Mouse (Mus musculus) adrenal gland, postnatal 4 days (tissue): ENCODE measurements around the gene Hira. TPM values are rescaled to one million over a fixed set of nuclear protein-coding genes. Genes with fewer than 3 reads are reported as not detected.
"Not testable (repeated sequence)": the region's sequence is repeated elsewhere in the genome, so short reads cannot be mapped to it uniquely, and the experiment has no call there.

Experiments
- DNase-seq, 2 experiments: peaks; one replicate each; pipeline ENCODE4 v3.0.0; 2021 to 2022; ENCODE audit warnings: low spot score in 2 of 2, mixed read lengths in 2 of 2
- total RNA-seq, 2 experiments: library from RNA; stranded (reverse); gene quantifications; 2 replicates each; pipeline ENCODE4 v1.2.3; 2021

Gene Hira
- total RNA-seq, 2 experiments from 2014 or later = 55.5 to 72.1 TPM

GRCm38 (mm10) chr16:18905648-18906047 is 28.8 kb downstream of the Hira start:
- DNase-seq = no peak

GRCm38 (mm10) chr16:18916064-18916463 is 39.2 kb downstream of the Hira start:
- no peak for DNase-seq

GRCm38 (mm10) chr16:18921771-18922170 is 44.9 kb downstream of the Hira start:
- DNase-seq = no peak

GRCm38 (mm10) chr16:18927963-18928362 is 51.1 kb downstream of the Hira start:
- no peak for DNase-seq

GRCm38 (mm10) chr16:18938321-18939082 is 61.7 kb downstream of the Hira start:
- no peak for DNase-seq

- DNase-seq = no peak
Observed at GRCm38 (mm10) chr16:18943906-18944305, 67.1 kb downstream of the Hira start.

GRCm38 (mm10) chr16:18948941-18949340 is 72.1 kb downstream of the Hira start:
- no peak for DNase-seq

- no peak for DNase-seq
Observed at GRCm38 (mm10) chr16:18950351-18950750, 73.5 kb downstream of the Hira start.

GRCm38 (mm10) chr16:18952813-18953212 is 76.0 kb downstream of the Hira start:
- no peak for DNase-seq

- DNase-seq = no peak
Observed at GRCm38 (mm10) chr16:18955070-18955469, 78.2 kb downstream of the Hira start.

- no peak for DNase-seq
Observed at GRCm38 (mm10) chr16:18963486-18963885, 86.6 kb downstream of the Hira start.

GRCm38 (mm10) chr16:18969420-18970128 is 92.7 kb downstream of the Hira start:
- DNase-seq = no peak

- DNase-seq = no peak
Observed at GRCm38 (mm10) chr16:18970837-18971236, 94.0 kb downstream of the Hira start.

GRCm38 (mm10) chr16:18975665-18976064 is 98.8 kb downstream of the Hira start:
- DNase-seq = not testable (repeated sequence)

- DNase-seq = no peak
Observed at GRCm38 (mm10) chr16:18976315-18976714, 99.5 kb downstream of the Hira start.

GRCm38 (mm10) chr16:18986381-18986780 is 109.5 kb downstream of the Hira start:
- no peak for DNase-seq

GRCm38 (mm10) chr16:18986860-18987259 is 110.0 kb downstream of the Hira start:
- no peak for DNase-seq

GRCm38 (mm10) chr16:19002610-19003389 is 126.0 kb downstream of the Hira start:
- DNase-seq = not testable (repeated sequence)

GRCm38 (mm10) chr16:19003757-19004156 is 126.9 kb downstream of the Hira start:
- no peak for DNase-seq

GRCm38 (mm10) chr16:19005298-19005697 is 128.5 kb downstream of the Hira start:
- no peak for DNase-seq

GRCm38 (mm10) chr16:19006715-19007114 is 129.9 kb downstream of the Hira start:
- no peak for DNase-seq

GRCm38 (mm10) chr16:19007186-19007591 is 130.4 kb downstream of the Hira start:
- DNase-seq = not testable (repeated sequence)
